Mouse (Mus musculus): Measurements from ENCODE around the gene Nav2.

The Nav2 gene

GRCm38 (mm10) chr7:49010739-49011138, 102.2 kb downstream of the Nav2 start:
- no peak for DNase-seq

DNA sequence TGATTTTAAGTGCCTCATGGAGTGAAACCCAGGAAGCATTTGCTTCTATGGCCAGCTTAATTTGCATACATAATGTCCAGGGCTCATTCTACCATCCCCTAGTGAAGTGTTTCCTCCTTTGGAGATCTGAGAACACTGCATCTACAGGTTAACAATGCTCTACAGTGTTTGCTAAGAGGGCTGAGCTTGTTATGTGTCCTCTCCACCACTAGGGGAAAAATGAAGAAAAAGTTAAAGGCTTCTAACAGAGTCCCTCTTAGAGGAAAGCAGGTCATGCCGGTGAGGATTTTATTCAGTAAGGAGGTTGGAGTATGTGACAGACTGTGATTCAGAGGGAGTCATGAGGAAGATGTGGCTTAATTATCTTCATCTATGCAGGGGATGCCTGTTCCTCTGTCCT, 103.5 kb downstream of the Nav2 start:
- no peak for DNase-seq

DNA sequence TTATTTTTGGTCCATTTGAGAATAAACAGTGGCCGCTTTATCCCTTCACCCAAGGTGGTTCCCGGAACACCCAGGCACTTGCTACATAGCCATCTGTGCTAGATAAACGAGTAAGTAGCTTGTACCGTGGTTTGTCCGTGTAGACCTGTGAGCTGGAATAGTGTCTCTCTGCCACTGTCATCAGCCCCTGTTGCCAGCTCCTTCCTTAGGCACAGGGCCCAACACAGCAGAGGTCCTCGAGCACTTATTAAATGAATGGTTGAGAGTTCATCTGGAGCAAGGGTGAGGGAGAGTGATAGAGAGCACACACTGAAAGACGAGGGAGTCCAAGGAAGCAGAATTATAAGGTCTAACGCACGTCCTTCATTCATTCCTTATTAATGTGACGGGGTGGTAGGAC, 106.0 kb downstream of the Nav2 start:
- DNase-seq = peak; percentile 58

DNA sequence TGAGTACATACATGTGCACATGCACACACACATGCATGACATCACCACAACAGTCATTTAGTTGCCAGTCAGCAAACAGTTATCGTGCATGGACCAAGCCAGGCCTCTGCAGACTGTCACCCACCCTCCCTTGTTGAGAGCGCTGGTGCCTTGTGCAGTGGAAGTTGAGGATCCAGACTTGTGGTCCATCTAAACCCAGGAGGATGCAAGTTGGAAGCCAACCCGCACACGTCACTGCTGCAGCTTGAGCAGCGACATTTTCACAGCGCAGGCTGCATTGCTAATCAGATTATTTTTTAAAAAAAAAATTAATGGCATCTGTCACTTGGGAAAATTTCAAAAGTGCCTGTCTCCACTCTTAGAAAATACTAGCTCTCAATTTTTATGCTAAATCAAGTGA, 106.8 kb downstream of the Nav2 start:
- DNase-seq = peak in 1 of 2 experiments; percentile 51

GRCm38 (mm10) chr7:49016088-49016487, 107.6 kb downstream of the Nav2 start:
- peak; percentile 65 to 76 for DNase-seq

DNA sequence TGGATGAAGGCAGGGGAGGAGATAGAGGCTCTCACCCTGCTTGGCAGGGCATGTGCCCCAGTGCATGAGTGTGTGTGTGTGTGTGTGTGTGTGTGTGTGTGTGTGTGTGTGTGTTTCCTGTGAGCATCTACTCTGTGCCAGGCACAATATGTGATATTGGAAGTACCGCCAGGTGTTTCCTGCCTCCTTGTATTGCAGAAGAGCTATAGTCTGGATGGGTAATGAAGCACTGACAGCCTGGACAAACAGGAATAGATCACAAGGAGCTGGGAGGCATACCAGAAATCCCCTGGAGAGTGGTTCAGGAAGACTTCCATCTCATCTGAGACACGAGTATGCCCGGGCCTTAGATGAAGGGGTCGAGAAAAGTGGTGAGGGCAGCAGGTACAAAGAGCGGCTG, 109.3 kb downstream of the Nav2 start:
- DNase-seq = no peak

DNA sequence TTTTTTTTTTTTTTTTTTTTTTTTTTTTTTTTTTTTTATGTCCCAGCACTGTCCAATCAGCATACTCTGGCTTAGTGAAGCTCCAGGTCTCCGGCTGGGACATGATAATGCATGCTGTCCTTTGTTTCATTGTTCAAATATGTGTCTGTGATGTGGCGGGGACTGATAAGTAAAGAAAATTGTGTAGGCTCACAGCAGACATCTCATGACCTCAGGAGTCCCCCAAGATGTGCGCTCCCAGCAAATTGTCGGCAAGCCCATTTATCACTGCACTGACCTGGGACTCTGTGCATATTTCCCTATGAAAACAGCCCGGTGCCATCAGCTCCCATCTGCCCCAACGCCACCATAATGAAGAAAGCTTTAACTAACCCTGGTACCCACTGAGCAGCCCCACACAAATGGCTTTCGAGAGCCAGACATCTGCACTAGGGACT, 110.0 kb downstream of the Nav2 start:
- no peak for DNase-seq

- DNase-seq = peak; percentile 87 to 91
Measured at GRCm38 (mm10) chr7:49025026-49025815, 116.7 kb downstream of the Nav2 start.

GRCm38 (mm10) chr7:49025991-49026390, 117.5 kb downstream of the Nav2 start:
- peak in 1 of 2 experiments; percentile 43 for DNase-seq

DNA sequence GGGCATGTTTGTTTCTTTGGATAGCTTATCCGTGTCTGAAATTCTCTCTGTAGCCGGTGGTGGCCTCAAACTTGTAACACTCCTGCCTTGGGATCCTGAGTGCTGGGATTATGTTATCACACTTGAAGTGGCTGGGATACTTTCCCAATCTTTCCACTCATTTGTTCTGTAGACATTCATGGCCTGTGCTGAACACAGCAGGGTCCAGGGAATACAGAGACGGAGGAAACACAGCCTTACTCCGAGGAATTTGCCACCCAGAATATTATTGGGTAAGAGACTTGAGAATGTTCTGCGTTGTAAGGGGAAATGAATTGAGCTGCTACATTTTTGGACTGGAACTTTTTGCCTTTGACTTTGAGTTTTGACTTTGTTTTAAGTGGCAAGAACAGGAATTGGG, 118.0 kb downstream of the Nav2 start:
- DNase-seq = no peak

DNA sequence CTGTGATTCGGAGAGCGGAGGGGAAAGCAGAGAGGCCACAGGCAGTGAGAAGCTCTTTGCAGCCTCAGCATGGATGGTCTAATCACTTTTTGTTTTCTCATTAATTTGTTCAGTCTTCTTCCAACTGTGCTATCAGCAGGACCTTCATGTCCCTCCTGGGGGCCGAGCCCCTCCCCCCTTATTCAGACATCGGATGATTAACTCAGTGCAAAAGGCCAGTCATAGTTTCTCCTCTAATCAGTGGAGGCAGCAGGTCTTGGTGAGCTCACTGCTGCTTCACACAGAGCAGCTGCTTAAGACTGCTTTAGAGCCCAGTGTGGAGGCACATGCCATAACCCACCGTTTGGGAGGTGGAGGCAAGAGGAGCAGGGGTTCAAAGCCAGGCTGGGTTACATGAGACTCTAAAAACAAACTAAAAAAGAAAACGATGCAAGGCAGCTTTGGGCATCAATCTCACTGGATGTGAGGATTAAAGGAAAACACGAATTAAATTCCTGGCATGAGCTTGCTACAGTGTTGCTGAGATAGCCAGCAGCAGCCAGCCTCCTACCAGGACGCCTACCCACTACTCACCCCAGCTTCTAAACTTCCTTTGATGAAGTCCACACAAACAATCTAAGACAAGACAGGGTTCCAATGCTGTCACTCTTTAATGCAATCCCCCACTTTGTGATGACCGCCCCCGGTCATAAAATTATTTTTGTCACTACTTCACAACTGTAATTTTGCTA, 120.9 kb downstream of the Nav2 start:
- no peak for DNase-seq

DNA sequence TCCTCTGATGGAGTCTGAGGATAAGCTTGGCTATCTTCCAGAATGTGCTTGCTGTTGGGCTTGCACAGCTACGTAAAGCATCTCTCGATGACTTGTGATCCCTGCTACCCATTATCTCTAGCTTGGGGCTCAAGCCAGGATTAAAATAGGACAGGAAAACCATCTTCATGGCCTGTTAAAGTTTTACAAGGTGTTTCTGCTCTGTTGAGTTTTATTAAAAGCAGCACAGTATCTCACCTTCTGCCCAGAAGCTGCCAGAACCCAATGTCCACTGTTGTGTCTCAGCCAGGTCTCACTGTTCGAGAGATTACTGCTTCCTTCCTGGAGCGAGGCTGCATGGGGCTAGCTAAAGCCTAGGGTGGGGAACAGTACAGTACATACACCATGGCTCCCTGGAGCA, 123.7 kb downstream of the Nav2 start:
- no peak for DNase-seq

GRCm38 (mm10) chr7:49034253-49034652, 125.7 kb downstream of the Nav2 start:
- DNase-seq = no peak

GRCm38 (mm10) chr7:49040163-49040562, 131.6 kb downstream of the Nav2 start:
- DNase-seq = no peak

- DNase-seq = no peak
Measured at GRCm38 (mm10) chr7:49041334-49042070, 133.0 kb downstream of the Nav2 start.

- DNase-seq = no peak
Measured at GRCm38 (mm10) chr7:49045499-49046346, 137.2 kb downstream of the Nav2 start.

DNA sequence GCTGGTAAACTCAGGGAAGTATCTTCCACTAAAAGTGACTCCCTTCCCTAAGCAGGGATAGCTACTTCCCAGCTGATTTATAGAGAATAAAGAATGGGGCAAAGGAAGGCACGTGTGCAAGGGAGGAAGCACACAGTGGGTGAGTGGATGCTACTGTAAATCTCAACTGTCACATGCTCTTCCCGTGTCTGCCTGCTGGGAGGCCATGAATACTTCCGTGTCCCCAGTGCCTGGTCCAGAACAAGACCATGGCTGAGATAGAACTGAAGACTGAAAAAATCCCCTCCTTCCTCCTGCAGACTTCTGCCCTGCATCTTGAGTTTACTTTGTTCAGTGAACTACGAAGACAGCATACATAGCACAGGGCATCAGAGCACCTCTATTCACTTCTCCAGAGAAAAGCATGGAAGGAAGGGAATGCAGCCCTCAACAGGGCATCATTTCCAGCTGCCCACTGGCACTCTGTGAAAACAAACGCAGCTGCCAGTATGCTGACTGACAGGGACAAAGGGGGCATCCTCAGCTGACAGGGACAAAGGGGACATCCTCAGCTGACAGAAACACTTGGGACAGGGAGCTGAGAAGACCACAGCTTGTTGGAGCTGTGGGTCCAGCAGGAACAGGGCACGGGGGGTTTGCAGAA, 138.0 kb downstream of the Nav2 start:
- no peak for DNase-seq

- DNase-seq = peak in 1 of 2 experiments; percentile 30
Measured at GRCm38 (mm10) chr7:49047336-49047735, 138.8 kb downstream of the Nav2 start.

DNA sequence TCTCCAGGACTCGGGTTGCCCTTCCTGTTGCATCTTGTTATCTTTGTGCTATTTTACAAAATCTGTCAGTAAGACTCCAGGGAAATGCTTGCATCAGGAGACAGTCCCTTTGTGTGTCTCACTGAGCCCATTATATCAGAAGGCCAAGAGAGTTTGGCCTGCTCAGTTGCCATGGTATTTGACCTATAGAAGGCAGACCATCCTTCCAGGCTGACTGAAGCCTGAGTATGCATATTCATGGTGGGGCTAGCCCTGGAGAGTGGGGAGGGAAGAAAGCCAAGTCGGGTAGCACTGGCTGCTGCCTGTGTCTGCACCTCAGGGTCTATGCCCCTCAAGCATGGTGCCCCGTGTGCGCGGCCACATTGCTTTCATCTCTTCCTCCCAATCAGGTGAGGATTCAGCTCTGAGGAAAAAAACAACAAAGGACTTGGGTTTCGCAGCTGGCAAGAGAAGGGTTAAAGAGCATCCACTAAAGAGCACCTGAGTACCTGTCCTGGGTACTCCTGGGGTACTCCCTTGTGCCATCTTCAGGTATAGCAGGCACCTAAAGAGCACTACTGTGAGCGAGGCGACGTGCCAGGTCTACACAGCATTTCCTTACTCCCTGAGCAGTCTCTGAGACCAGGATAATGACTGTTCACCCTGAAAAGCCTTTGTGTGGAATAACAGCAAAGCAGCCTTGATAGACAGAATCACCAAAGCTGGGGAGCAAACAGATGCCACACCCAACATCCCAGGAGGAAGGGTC, 144.5 kb downstream of the Nav2 start:
- DNase-seq = no peak

DNA sequence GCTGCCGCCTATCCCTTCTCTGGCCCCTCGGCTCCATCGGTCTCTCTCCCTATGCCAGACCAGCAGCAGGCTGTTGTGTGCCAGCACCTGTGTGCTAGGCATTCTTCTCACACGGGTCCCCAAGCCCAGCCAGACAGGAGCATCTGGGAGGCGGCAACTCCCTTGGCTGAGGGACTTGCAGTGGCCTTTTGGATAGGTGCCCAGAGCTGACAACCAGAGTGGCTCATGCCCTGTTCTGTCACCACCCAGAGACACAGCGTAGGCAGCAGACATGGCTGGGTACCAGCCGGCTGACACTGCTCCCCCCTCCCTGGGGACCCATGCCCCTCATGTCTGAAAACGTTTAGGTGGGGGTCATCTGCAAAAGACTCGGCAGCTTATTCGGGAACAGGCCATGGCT, 146.8 kb downstream of the Nav2 start:
- DNase-seq = peak; percentile 73 to 82

DNA sequence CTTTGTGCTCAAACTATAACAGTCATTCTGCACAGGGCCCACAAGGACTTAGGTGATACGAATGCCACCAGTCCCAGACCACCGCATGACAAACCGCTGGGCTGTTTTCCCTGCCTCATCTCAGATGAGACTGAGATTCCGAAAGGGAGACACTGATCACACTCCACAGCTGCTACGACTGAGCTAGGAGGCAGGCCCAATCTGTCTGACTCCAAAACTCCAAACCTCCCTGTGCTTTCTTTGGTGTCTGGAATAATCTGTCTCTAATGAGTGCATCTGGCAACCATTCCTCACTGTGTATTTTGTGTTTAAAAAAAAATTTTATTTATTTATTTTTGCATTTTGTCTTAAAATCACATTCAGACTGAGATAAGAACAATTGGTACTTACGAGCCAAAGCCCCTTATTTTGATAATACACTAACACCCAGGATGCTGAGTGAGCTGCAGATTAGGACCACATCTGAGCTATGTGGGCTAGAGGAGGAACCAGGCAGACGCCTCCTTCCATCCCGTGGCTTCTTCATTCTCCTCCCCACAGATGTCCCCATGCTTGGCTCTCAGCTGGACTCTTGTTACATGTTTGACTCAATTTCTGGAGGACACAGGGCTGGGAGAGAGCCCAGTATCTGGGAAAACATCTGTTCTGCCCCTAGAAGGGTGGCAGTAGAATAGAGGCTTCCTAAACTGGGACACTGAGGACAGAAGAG, 149.9 kb downstream of the Nav2 start:
- DNase-seq = no peak

Data from cerebellum, postnatal 14 days (tissue).